Mouse (Mus musculus): ENCODE measurements at regions not wholly inside any gene's neighbourhood (a gene's known extent, or its start where the extent isn't known, plus 50 kb on each side); places are given as distances from the start of the nearest gene placed in this dataset.

DNA sequence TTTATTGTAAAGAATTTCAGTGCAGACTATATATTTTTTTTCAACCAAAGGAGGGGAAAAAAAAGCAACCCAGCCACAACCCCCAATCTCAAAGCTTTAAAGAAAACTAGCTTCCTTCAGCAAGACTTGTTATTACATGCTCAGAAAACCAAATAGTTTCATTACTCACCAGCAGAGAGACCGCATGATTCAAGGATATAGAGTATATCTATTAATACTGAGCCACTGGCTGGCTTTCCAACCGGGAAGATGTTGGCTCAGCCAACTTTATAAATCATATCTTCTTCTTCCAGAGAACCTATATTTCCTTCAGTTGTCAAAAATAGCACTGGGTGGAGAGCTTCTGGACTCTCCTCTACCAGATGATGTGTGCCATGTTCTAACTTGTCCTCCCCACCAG is 133.2 kb downstream of the Trim33 start:
- TF ChIP-seq CTCF (IDR thresholded peaks at IDR 0.05; ENCODE audit: borderline replicate concordance, insufficient read depth, low read depth, low read length): no peak
- no peak for TF ChIP-seq POLR2A (IDR thresholded peaks at IDR 0.05; ENCODE audit: borderline replicate concordance, insufficient read depth, low read length)
